Mouse (Mus musculus) neural tube, embryonic 13.5 days (tissue): ENCODE results near the gene Tmem145. TPM values are rescaled to one million over a fixed set of nuclear protein-coding genes. Genes with fewer than 3 reads are reported as not detected.
A peak's percentile ranks its signal among the peaks of the same experiment; 100 is the strongest.

Experiments used
- ATAC-seq: fragments of 200-750 bp; cut with Nextera tagmentation; 2 replicates; pipeline ENCODE4 v1.8.0; 2017; ENCODE audit warnings: low read depth, mild to moderate bottlenecking, moderate TSS enrichment, moderate library complexity
- H3K27ac ChIP-seq: fragments of 300-500 bp; sonication (generic); replicated peaks from 2 replicates; pipeline ENCODE4 v1.5.1; 2015; ENCODE audit warnings: moderate library complexity, mild to moderate bottlenecking, inconsistent platforms
- H3K27me3 ChIP-seq: fragments of 300-500 bp; sonication (generic); 2 replicates; pipeline ENCODE4 v1.6.1; 2015; ENCODE audit warnings: mild to moderate bottlenecking, inconsistent platforms
- H3K36me3 ChIP-seq: fragments of 300-500 bp; sonication (generic); 2 replicates; pipeline ENCODE4 v1.6.1; 2015; ENCODE audit warnings: mild to moderate bottlenecking, inconsistent platforms
- H3K4me1 ChIP-seq: fragments of 300-500 bp; sonication (generic); replicated peaks from 2 replicates; pipeline ENCODE4 v1.6.1; 2015; ENCODE audit warnings: inconsistent platforms
- H3K4me2 ChIP-seq: fragments of 300-500 bp; sonication (generic); 2 replicates; pipeline ENCODE4 v1.6.1; 2015; ENCODE audit warnings: inconsistent platforms, mild to moderate bottlenecking, moderate library complexity
- H3K4me3 ChIP-seq: fragments of 300-500 bp; sonication (generic); 2 replicates; pipeline ENCODE4 v1.5.1; 2015; ENCODE audit warnings: mild to moderate bottlenecking, inconsistent platforms
- H3K9ac ChIP-seq: fragments of 300-500 bp; sonication (generic); 2 replicates; pipeline ENCODE4 v1.6.1; 2015; ENCODE audit warnings: moderate library complexity, mild to moderate bottlenecking, inconsistent platforms
- H3K9me3 ChIP-seq: fragments of 300-500 bp; sonication (generic); 2 replicates; pipeline ENCODE4 v1.6.1; 2016; ENCODE audit warnings: inconsistent platforms
- WGBS: fragments of 180-500 bp; shearing (Covaris S2); methylation state at CpG from one replicate; pipeline ENCODE4 v1.1.7; 2015; 5-methylcytosine and 5-hydroxymethylcytosine counted together
- polyA plus RNA-seq: library from polyadenylated mRNA; unstranded; fragments of >200 nt; fragmentation: Nextera tagmentation; extraction: Ambion mirVana; gene quantifications from 2 replicates; pipeline ENCODE4 v1.2.1, GENCODE M21; 2015

The Tmem145 gene
- polyA plus RNA-seq, 1 experiment from 2014 or later: 52.2 TPM

GRCm38 (mm10) chr7:25301063-25301462 lies 4.8 kb upstream of the Tmem145 start, which contains the start of gene Prr19:
Gene Prr19, plus strand, starts transcription at chr7:25301411.
- H3K9me3 ChIP-seq: no peaks in the 10 kb centered on the region
- 62% methylated on average over 19 of the region's 19 CpGs for WGBS
- no peak within 1 kb of the TSS for H3K4me3 ChIP-seq
- H3K4me1 ChIP-seq: peaks cover 25% of the 10 kb centered on the region
- no peak within 1 kb of the TSS for H3K4me2 ChIP-seq
- H3K27ac ChIP-seq: no peak within 1 kb of the TSS
- no peak for ATAC-seq
- H3K36me3 ChIP-seq: no peaks in the 10 kb centered on the region
- 0 out of 2 replicates have a peak, but pooled peaks cover 3% of the 10 kb centered on the region for H3K27me3 ChIP-seq
- H3K9ac ChIP-seq: no peak within 1 kb of the TSS

- Histone ChIP-seq H3K36me3 (no peaks in the 10 kb centered on the region), H3K4me1 (peaks cover 28% of the 10 kb centered on the region), H3K27ac (no peak overlapping the region), H3K4me2 (no peak overlapping the region), H3K9me3 (no peaks in the 10 kb centered on the region), H3K4me3 (no peak overlapping the region), H3K27me3 (peaks cover 16% of the 10 kb centered on the region), H3K9ac (no peak overlapping the region)
- WGBS: 70% methylated on average over 9 of the region's 9 CpGs
- no peak for ATAC-seq
Measured at GRCm38 (mm10) chr7:25303003-25303684, 2.8 kb upstream of the Tmem145 start.

- H3K9me3 ChIP-seq: no peaks in the 10 kb centered on the region
- no peak overlapping the region for H3K27ac ChIP-seq
- ATAC-seq: no peak
- no peak overlapping the region for H3K4me3 ChIP-seq
- H3K36me3 ChIP-seq: peaks cover 1% of the 10 kb centered on the region; the same call in 1 of the 2 replicates
- 79% methylated on average over 3 of the region's 3 CpGs for WGBS
- H3K4me2 ChIP-seq: no peak overlapping the region
- peaks cover 21% of the 10 kb centered on the region for H3K27me3 ChIP-seq
- no peak overlapping the region for H3K9ac ChIP-seq
- H3K4me1 ChIP-seq: peaks cover 23% of the 10 kb centered on the region
Measured at GRCm38 (mm10) chr7:25303685-25304006, 2.3 kb upstream of the Tmem145 start.

GRCm38 (mm10) chr7:25305481-25305880 lies 425 bp upstream of the Tmem145 start:
- Histone ChIP-seq H3K4me1 (peaks cover 22% of the 10 kb centered on the region), H3K9ac (peak overlapping the region; percentile 89), H3K4me2 (peak overlapping the region; percentile 84), H3K27me3 (peaks cover 24% of the 10 kb centered on the region), H3K9me3 (no peaks in the 10 kb centered on the region), H3K4me3 (peak overlapping the region; percentile 70), H3K36me3 (peaks cover 5% of the 10 kb centered on the region; the same call in 1 of the 2 replicates), H3K27ac (peak overlapping the region; percentile 90)
- 0% methylated on average over 2 of the region's 2 CpGs for WGBS
- peak; percentile 44; the same call in 1 of the 2 replicates for ATAC-seq

- H3K9ac ChIP-seq: peak overlapping the region; percentile 89
- no peak; the same call in 1 of the 2 replicates for ATAC-seq
Measured at GRCm38 (mm10) chr7:25306614-25306996, 699 bp downstream of the Tmem145 start.

GRCm38 (mm10) chr7:25308702-25309318 lies 2.9 kb downstream of the Tmem145 start:
- no peak for ATAC-seq
- no peak overlapping the region for H3K9ac ChIP-seq
- 68% methylated on average over 17 of the region's 17 CpGs for WGBS

More at GRCm38 (mm10) chr7:25306614-25306996, 699 bp downstream of the Tmem145 start:
- Histone ChIP-seq H3K27ac (peak overlapping the region; percentile 90), H3K36me3 (peaks cover 5% of the 10 kb centered on the region; the same call in 1 of the 2 replicates), H3K4me2 (peak overlapping the region; percentile 84), H3K9me3 (no peaks in the 10 kb centered on the region), H3K27me3 (peaks cover 32% of the 10 kb centered on the region), H3K4me3 (peak overlapping the region; percentile 70), H3K4me1 (peaks cover 22% of the 10 kb centered on the region)
- WGBS: 35% methylated on average over 2 of the region's 2 CpGs

GRCm38 (mm10) chr7:25309425-25309824 lies 3.5 kb downstream of the Tmem145 start:
- no peak for ATAC-seq
- Histone ChIP-seq H3K36me3 (peaks cover 9% of the 10 kb centered on the region; the same call in 1 of the 2 replicates), H3K27me3 (peaks cover 57% of the 10 kb centered on the region), H3K9me3 (no peaks in the 10 kb centered on the region), H3K4me2 (no peak overlapping the region), H3K27ac (no peak overlapping the region), H3K4me3 (no peak overlapping the region), H3K9ac (no peak overlapping the region), H3K4me1 (peaks cover 23% of the 10 kb centered on the region)
- WGBS: 94% methylated on average over 9 of the region's 9 CpGs

More at GRCm38 (mm10) chr7:25308702-25309318, 2.9 kb downstream of the Tmem145 start:
- Histone ChIP-seq H3K4me1 (peaks cover 22% of the 10 kb centered on the region), H3K27me3 (peaks cover 51% of the 10 kb centered on the region), H3K27ac (no peak overlapping the region), H3K36me3 (peaks cover 9% of the 10 kb centered on the region; the same call in 1 of the 2 replicates), H3K9me3 (no peaks in the 10 kb centered on the region), H3K4me2 (no peak overlapping the region), H3K4me3 (no peak overlapping the region)

- H3K27me3 ChIP-seq: peaks cover 68% of the 10 kb centered on the region
- H3K4me2 ChIP-seq: no peak overlapping the region
- H3K9me3 ChIP-seq: no peaks in the 10 kb centered on the region
- H3K36me3 ChIP-seq: peaks cover 9% of the 10 kb centered on the region; the same call in 1 of the 2 replicates
- H3K4me1 ChIP-seq: peaks cover 31% of the 10 kb centered on the region
- ATAC-seq: no peak
- 80% methylated on average over 11 of the region's 11 CpGs for WGBS
- no peak overlapping the region for H3K9ac ChIP-seq
- no peak overlapping the region for H3K27ac ChIP-seq
- no peak overlapping the region for H3K4me3 ChIP-seq
Measured at GRCm38 (mm10) chr7:25311193-25311592, 5.3 kb downstream of the Tmem145 start.

- Histone ChIP-seq H3K4me1 (peaks cover 32% of the 10 kb centered on the region), H3K36me3 (peaks cover 9% of the 10 kb centered on the region; the same call in 1 of the 2 replicates), H3K27me3 (peaks cover 53% of the 10 kb centered on the region), H3K4me2 (no peak overlapping the region), H3K9me3 (no peaks in the 10 kb centered on the region), H3K9ac (no peak overlapping the region), H3K27ac (no peak overlapping the region), H3K4me3 (no peak overlapping the region)
- no peak for ATAC-seq
- 56% methylated on average over 7 of the region's 7 CpGs for WGBS
Measured at GRCm38 (mm10) chr7:25313325-25313724, 7.4 kb downstream of the Tmem145 start.

GRCm38 (mm10) chr7:25314606-25315305 lies 8.8 kb downstream of the Tmem145 start:
- Histone ChIP-seq H3K4me3 (peak overlapping the region; percentile 36), H3K27ac (no peak overlapping the region), H3K9ac (peak overlapping the region; percentile 65), H3K36me3 (peaks cover 4% of the 10 kb centered on the region; the same call in 1 of the 2 replicates), H3K4me1 (peaks cover 41% of the 10 kb centered on the region), H3K27me3 (peaks cover 48% of the 10 kb centered on the region), H3K4me2 (peak overlapping the region; percentile 93), H3K9me3 (no peaks in the 10 kb centered on the region)
- 4% methylated on average over 47 of the region's 51 CpGs for WGBS
- ATAC-seq: no peak

GRCm38 (mm10) chr7:25315306-25316041 lies 9.6 kb downstream of the Tmem145 start:
- Histone ChIP-seq H3K27ac (peak overlapping the region; percentile 56), H3K4me3 (peak overlapping the region; percentile 36), H3K36me3 (peaks cover 4% of the 10 kb centered on the region; the same call in 1 of the 2 replicates), H3K9ac (peak overlapping the region; percentile 65), H3K4me1 (peaks cover 41% of the 10 kb centered on the region), H3K4me2 (peak overlapping the region; percentile 93), H3K9me3 (no peaks in the 10 kb centered on the region), H3K27me3 (peaks cover 48% of the 10 kb centered on the region)
- ATAC-seq: no peak
- under 1% methylated on average over 69 of the region's 69 CpGs for WGBS
